Mouse (Mus musculus) ES-E14 (cell line): ENCODE measurements at regions not wholly inside any gene's neighbourhood (a gene's known extent, or its start where the extent isn't known, plus 50 kb on each side); places are given as distances from the start of the nearest gene placed in this dataset.

Experiments used
- DNase-seq: peaks from one replicate; pipeline ENCODE4 v3.0.0-alpha.2; 2013; ENCODE audit warnings: low read depth, low spot score
- H3K27ac ChIP-seq: 2 replicates; pipeline ENCODE4 v1.5.1; 2012; ENCODE audit warnings: low read depth, mild to moderate bottlenecking, low read length, moderate library complexity, mixed read lengths; ENCODE audit not compliant: poor library complexity, insufficient read depth, severe bottlenecking
- H3K36me3 ChIP-seq: 2 replicates; pipeline ENCODE4 v1.6.1; 2012; ENCODE audit warnings: mild to moderate bottlenecking, low read length, moderate library complexity, mixed read lengths; ENCODE audit not compliant: control insufficient read depth, poor library complexity, insufficient read depth, severe bottlenecking
- H3K4me1 ChIP-seq, 2 experiments: fragments of 150-350 bp in 1 of 2; sonication (generic) in 1 of 2; 2 replicates each; pipeline ENCODE4 v1.6.1; 2012; ENCODE audit warnings: low read length in 2 of 2, mild to moderate bottlenecking in 1 of 2, mixed read lengths in 1 of 2; ENCODE audit not compliant: control insufficient read depth in 2 of 2, insufficient read depth in 2 of 2, poor library complexity in 1 of 2
- H3K4me3 ChIP-seq, 2 experiments: fragments of 150-350 bp in 1 of 2; sonication (generic) in 1 of 2; 2 replicates each; pipeline ENCODE4 v1.5.1; 2012; ENCODE audit warnings: low read length in 2 of 2, low read depth in 1 of 2, mild to moderate bottlenecking in 1 of 2, mixed read lengths in 1 of 2; ENCODE audit not compliant: insufficient read depth in 1 of 2, poor library complexity in 1 of 2, severe bottlenecking in 1 of 2
- H3K9ac ChIP-seq: 2 replicates; pipeline ENCODE4 v1.6.1; 2012; ENCODE audit warnings: low read depth, mild to moderate bottlenecking, low read length, mixed read lengths; ENCODE audit not compliant: poor library complexity, insufficient read depth, severe bottlenecking
- H3K9me3 ChIP-seq: fragments of 150-350 bp; sonication (generic); 2 replicates; pipeline ENCODE4 v1.6.1; 2012; ENCODE audit warnings: low read depth, mild to moderate bottlenecking, low read length; ENCODE audit not compliant: control insufficient read depth, insufficient read depth
- CHD2 ChIP-seq: IDR thresholded peaks from 2 replicates; pipeline ENCODE4 v1.6.1; 2014; ENCODE audit warnings: mild to moderate bottlenecking, low read depth, low read length, inconsistent platforms
- HCFC1 ChIP-seq: IDR thresholded peaks from 2 replicates; pipeline ENCODE4 v1.6.1; 2012; ENCODE audit warnings: low read length, inconsistent platforms, borderline replicate concordance; ENCODE audit not compliant: insufficient read depth
- MAFK ChIP-seq: IDR thresholded peaks from 2 replicates; pipeline ENCODE4 v1.6.1; 2014; ENCODE audit warnings: mild to moderate bottlenecking, low read depth, low read length, inconsistent platforms; ENCODE audit not compliant: insufficient read depth
- ZC3H11A ChIP-seq: IDR thresholded peaks from 2 replicates; pipeline ENCODE4 v1.6.1; 2012; ENCODE audit warnings: low read depth, mild to moderate bottlenecking, inconsistent platforms, low read length, borderline replicate concordance
- ZNF384 ChIP-seq: IDR thresholded peaks from 2 replicates; pipeline ENCODE4 v1.6.1; 2012; ENCODE audit warnings: low read depth, low read length, inconsistent platforms
- in situ Hi-C, 2 experiments: fragments of 600-800 bp; cut with MboI; formaldehyde crosslinking; loops; one replicate each; pipeline ENCODE4 v1.15.1; 2025; ENCODE audit warnings: low sequenced_read_pairs in 2 of 2, inconsistent platforms in 1 of 2; ENCODE audit not compliant: unreplicated experiment in 2 of 2

DNA sequence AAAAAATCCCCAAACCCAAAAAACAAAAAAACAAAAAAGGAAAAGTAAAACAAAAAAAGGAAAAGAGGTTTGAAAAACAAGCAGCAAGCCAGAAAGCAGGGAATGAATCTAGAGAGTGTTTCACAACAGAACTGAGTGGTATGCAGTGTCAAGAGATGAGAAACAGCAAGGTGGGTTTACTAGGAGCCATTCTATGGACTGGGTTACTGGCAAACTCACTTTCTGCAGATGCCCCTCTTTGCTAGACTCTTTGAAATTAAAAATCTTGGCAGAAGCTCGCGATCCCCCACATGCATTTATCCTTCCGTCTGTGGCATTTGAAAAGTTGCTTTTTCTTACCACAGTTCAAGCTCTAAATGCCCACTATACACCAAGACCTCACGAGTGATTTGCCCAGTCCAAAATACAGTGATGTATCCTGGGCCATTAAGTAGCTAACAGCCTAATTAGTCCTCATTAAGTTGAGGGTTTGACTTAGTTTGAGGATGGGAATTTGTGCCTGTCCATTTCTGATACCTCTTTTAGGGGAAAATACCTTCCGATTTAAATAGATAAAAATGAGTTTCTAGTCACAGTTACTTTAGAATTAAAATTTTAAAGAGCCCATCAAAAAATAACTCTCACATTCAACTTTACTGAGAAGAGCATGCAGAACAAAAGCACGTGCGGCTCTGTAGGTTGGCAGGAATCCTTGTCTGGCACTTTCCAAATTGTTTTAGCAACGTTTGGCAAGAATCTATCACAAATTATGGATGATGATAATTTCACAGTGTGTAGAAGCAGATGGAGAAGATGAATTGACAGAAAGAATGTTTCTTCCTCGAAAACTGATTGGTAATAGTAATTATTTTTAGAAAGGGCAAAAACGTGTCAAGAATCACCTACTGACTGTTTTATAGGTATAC is 938.4 kb upstream of the Adgrl2 start:
- Histone ChIP-seq H3K4me3 (no peak overlapping the region), H3K9me3 (no peaks in the 10 kb centered on the region), H3K9ac (no peak overlapping the region), H3K4me1 (no peaks in the 10 kb centered on the region), H3K27ac (no peak overlapping the region), H3K36me3 (no peaks in the 10 kb centered on the region)
- no peak for DNase-seq
- no peak for TF ChIP-seq ZC3H11A
- TF ChIP-seq ZNF384 = no peak
- TF ChIP-seq MAFK = no peak
- no peak for TF ChIP-seq CHD2
- in situ Hi-C loops = no loop called here

DNA sequence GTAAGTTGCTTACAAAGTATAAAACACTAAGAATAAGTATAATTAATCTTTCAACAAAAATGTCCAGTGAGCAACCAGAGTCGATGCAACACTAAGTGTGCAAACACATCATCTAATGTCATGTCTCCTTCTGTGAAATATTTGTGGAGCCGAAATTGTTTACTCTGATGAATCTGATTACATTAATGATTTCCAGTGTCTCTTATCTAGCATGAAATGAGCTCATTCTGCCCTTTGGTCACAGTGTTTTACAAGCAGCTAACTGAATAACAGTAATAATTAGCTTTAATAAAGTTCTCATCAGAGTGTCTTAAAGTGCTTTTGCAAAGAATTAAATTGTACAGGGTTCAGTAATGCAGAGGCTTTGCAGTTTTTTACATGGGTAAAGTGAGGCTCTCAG is 929.9 kb upstream of the Adgrl2 start:
- in situ Hi-C loops = no loop called here
- Histone ChIP-seq H3K9ac (no peak overlapping the region), H3K27ac (no peak overlapping the region), H3K36me3 (no peaks in the 10 kb centered on the region), H3K4me1 (no peaks in the 10 kb centered on the region), H3K4me3 (no peak overlapping the region), H3K9me3 (no peaks in the 10 kb centered on the region)
- TF ChIP-seq CHD2 (no peak), ZNF384 (no peak), ZC3H11A (no peak), HCFC1 (no peak), MAFK (no peak)
- DNase-seq = no peak

- Histone ChIP-seq H3K9ac (no peak overlapping the region), H3K27ac (no peak overlapping the region), H3K9me3 (no peaks in the 10 kb centered on the region), H3K4me3 (no peak overlapping the region), H3K36me3 (no peaks in the 10 kb centered on the region), H3K4me1 (no peaks in the 10 kb centered on the region)
- in situ Hi-C loops = no loop called here
- no peak for DNase-seq
- TF ChIP-seq CHD2 = no peak
- no peak for TF ChIP-seq MAFK
- TF ChIP-seq ZNF384 = no peak
- no peak for TF ChIP-seq ZC3H11A
- TF ChIP-seq HCFC1 = no peak
Observed at GRCm38 (mm10) chr3:149918201-149918600, 927.8 kb upstream of the Adgrl2 start.

DNA sequence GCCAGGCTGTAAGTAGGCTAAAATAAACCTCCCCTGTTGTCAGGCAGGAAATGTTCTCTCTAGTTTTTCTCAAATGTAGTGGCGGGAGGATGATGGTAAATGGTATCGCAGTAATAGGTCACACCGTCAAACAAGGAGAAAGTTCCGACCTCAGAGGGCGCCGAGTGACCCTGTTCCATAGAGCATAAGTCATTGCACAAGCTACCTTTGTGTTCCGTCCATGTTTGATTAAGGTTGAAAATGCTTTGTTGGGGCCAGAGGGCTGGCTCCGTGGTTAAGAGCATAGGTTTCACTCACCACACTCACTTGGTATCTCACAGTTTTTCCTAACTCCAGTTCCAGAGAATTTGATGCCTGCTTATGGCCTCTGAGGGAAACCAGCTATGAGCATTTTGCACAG is 920.4 kb upstream of the Adgrl2 start:
- in situ Hi-C loops = no loop called here
- no peaks in the 10 kb centered on the region for H3K4me1 ChIP-seq
- no peaks in the 10 kb centered on the region for H3K36me3 ChIP-seq

GRCm38 (mm10) chr3:149901783-149902182 is 911.4 kb upstream of the Adgrl2 start:
- H3K4me3 ChIP-seq = no peak overlapping the region
- DNase-seq = no peak
- no peak overlapping the region for H3K9ac ChIP-seq
- in situ Hi-C loops = no loop called here
- no peaks in the 10 kb centered on the region for H3K9me3 ChIP-seq
- H3K36me3 ChIP-seq = no peaks in the 10 kb centered on the region
- TF ChIP-seq MAFK (no peak), ZC3H11A (no peak), CHD2 (no peak), ZNF384 (no peak), HCFC1 (no peak)
- no peaks in the 10 kb centered on the region for H3K4me1 ChIP-seq
- no peak overlapping the region for H3K27ac ChIP-seq

More for the DNA sequence above, 920.4 kb upstream of the Adgrl2 start:
- H3K27ac ChIP-seq = no peak overlapping the region
- no peak for TF ChIP-seq ZNF384
- no peak for DNase-seq
- no peak overlapping the region for H3K4me3 ChIP-seq
- no peaks in the 10 kb centered on the region for H3K9me3 ChIP-seq
- H3K9ac ChIP-seq = no peak overlapping the region
